Mouse (Mus musculus) midbrain, embryonic 16.5 days (tissue): ENCODE data around the gene Tekt1. TPM values are rescaled to one million over a fixed set of nuclear protein-coding genes. Genes with fewer than 3 reads are reported as not detected.
A peak's percentile ranks its signal among the peaks of the same experiment; 100 is the strongest.

ENCODE experiments used
- ATAC-seq: fragments of 200-750 bp; cut with Nextera tagmentation; 2 replicates; pipeline ENCODE4 v1.8.0; 2017; ENCODE audit warnings: moderate TSS enrichment
- H3K27ac ChIP-seq: fragments of 300-500 bp; sonication (generic); 2 replicates; pipeline ENCODE4 v1.5.1; 2014; ENCODE audit warnings: mild to moderate bottlenecking, low read length, mixed read lengths
- H3K27me3 ChIP-seq: fragments of 300-500 bp; sonication (generic); 2 replicates; pipeline ENCODE4 v1.6.1; 2014; ENCODE audit warnings: low read depth, low read length, mixed read lengths; ENCODE audit not compliant: control insufficient read depth, insufficient read depth
- H3K36me3 ChIP-seq: fragments of 300-500 bp; sonication (generic); 2 replicates; pipeline ENCODE4 v1.6.1; 2014; ENCODE audit warnings: mild to moderate bottlenecking, low read length, moderate library complexity, mixed read lengths; ENCODE audit not compliant: control insufficient read depth, insufficient read depth
- H3K4me1 ChIP-seq: fragments of 300-500 bp; sonication (generic); 2 replicates; pipeline ENCODE4 v1.6.1; 2014; ENCODE audit warnings: mild to moderate bottlenecking, low read length, mixed read lengths; ENCODE audit not compliant: control insufficient read depth, insufficient read depth
- H3K4me2 ChIP-seq: fragments of 300-500 bp; sonication (generic); 2 replicates; pipeline ENCODE4 v1.6.1; 2014; ENCODE audit warnings: mild to moderate bottlenecking, low read length, mixed read lengths
- H3K4me3 ChIP-seq: fragments of 300-500 bp; sonication (generic); 2 replicates; pipeline ENCODE4 v1.5.1; 2014; ENCODE audit warnings: low read depth, mild to moderate bottlenecking, low read length, moderate library complexity, mixed read lengths
- H3K9ac ChIP-seq: fragments of 300-500 bp; sonication (generic); 2 replicates; pipeline ENCODE4 v1.6.1; 2014; ENCODE audit warnings: low read depth, low read length, mixed read lengths
- H3K9me3 ChIP-seq: fragments of 300-500 bp; sonication (generic); replicated peaks from 2 replicates; pipeline ENCODE4 v1.6.1; 2014; ENCODE audit warnings: mild to moderate bottlenecking, low read length, mixed read lengths; ENCODE audit not compliant: control insufficient read depth, poor library complexity, severe bottlenecking
- WGBS: fragments of 180-500 bp; shearing (Covaris S2); extraction: QIAGEN DNeasy Blood & Tissue Kit; methylation state at CpG from one replicate; pipeline ENCODE4 v1.1.7; 2014; 5-methylcytosine and 5-hydroxymethylcytosine counted together
- polyA plus RNA-seq: library from polyadenylated mRNA; unstranded; fragments of >200 nt; fragmentation: Nextera tagmentation; extraction: Ambion mirVana; gene quantifications from 2 replicates; pipeline ENCODE4 v1.2.1, GENCODE M21; 2015

Gene Tekt1
- polyA plus RNA-seq, 1 experiment from 2014 or later = 11.1 TPM

DNA sequence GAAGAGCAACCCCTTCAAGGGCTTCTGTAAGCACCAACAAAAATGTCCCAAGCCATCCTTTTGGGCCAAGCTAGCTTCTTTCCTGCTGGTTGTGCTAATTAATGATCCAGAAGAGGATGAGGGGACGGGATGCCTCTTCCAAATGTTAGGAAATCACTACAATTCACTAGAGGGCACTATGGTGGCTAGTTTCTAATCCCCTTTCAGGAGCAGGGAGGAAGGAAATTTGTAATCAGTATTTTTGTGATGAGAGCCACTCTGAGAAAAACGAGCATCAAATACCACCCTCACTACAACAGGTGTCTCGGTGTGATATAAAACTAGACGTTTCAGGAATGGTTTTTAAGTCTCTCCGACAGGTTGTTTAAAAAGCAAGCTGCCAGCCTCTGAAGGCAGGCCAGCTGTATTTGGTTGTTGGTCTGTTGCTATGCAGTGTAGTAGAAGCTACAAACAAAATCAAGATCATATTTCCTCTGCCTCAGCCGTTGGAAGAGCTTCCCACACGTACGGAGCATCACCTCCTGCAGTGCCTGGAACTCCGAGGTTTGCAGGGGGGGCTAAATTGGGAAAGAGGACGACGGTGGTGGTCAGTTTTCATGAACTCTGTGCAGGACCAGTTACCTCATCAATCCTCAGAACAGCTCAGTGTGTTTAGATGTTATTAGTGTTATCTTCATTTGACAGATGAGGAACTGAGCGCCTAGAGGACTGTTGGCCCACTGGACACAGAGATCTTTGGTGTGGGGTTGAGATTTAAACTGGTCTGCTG is 7.8 kb upstream of the Tekt1 start:
- H3K4me2 ChIP-seq = no peak overlapping the region
- no peaks in the 10 kb centered on the region for H3K9me3 ChIP-seq
- H3K9ac ChIP-seq = no peak overlapping the region
- H3K27ac ChIP-seq = no peak overlapping the region
- H3K4me3 ChIP-seq = no peak overlapping the region
- no peaks in the 10 kb centered on the region for H3K4me1 ChIP-seq
- ATAC-seq = no peak
- WGBS = 33% methylated on average over 12 of the region's 12 CpGs
- H3K27me3 ChIP-seq = no peaks in the 10 kb centered on the region
- no peaks in the 10 kb centered on the region for H3K36me3 ChIP-seq

GRCm38 (mm10) chr11:72367934-72368674 is 5.9 kb upstream of the Tekt1 start:
- Histone ChIP-seq H3K9me3 (no peaks in the 10 kb centered on the region), H3K27ac (no peak overlapping the region), H3K9ac (no peak overlapping the region), H3K4me1 (no peaks in the 10 kb centered on the region), H3K4me2 (no peak overlapping the region), H3K36me3 (no peaks in the 10 kb centered on the region), H3K27me3 (no peaks in the 10 kb centered on the region), H3K4me3 (no peak overlapping the region)
- 50% methylated on average over 11 of the region's 11 CpGs for WGBS
- ATAC-seq = no peak

GRCm38 (mm10) chr11:72366126-72366525 is 3.9 kb upstream of the Tekt1 start:
- ATAC-seq = no peak
- no peak overlapping the region for H3K4me3 ChIP-seq
- H3K27me3 ChIP-seq = no peaks in the 10 kb centered on the region
- 91% methylated on average over 9 of the region's 9 CpGs for WGBS
- H3K36me3 ChIP-seq = no peaks in the 10 kb centered on the region
- no peak overlapping the region for H3K4me2 ChIP-seq
- H3K27ac ChIP-seq = no peak overlapping the region
- H3K4me1 ChIP-seq = peaks cover 7% of the 10 kb centered on the region
- H3K9me3 ChIP-seq = no peaks in the 10 kb centered on the region
- H3K9ac ChIP-seq = no peak overlapping the region

DNA sequence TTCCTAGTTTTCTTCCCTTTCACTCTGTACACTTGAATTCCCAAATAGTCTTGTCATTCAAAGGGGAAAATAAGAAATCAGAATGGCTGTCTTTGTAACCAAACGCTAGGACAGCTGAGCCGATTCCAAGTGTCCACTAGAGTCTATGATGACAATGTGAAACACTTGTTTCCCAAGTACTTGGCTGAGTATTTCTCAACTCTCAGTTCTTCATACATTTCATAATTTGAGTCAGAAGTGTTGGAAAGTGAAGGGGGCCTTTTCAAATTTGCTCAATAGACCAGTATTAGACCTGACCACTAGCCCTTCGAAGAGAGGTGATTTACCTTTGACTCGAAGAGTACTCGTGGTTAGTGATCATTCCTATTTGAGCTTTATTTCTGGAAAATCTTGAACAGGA is 2.3 kb upstream of the Tekt1 start:
- Histone ChIP-seq H3K4me1 (peaks cover 8% of the 10 kb centered on the region), H3K27ac (no peak overlapping the region), H3K27me3 (no peaks in the 10 kb centered on the region), H3K4me3 (no peak overlapping the region), H3K9ac (no peak overlapping the region), H3K36me3 (no peaks in the 10 kb centered on the region), H3K4me2 (no peak overlapping the region), H3K9me3 (no peaks in the 10 kb centered on the region)
- ATAC-seq = no peak
- 97% methylated on average over 5 of the region's 5 CpGs for WGBS

DNA sequence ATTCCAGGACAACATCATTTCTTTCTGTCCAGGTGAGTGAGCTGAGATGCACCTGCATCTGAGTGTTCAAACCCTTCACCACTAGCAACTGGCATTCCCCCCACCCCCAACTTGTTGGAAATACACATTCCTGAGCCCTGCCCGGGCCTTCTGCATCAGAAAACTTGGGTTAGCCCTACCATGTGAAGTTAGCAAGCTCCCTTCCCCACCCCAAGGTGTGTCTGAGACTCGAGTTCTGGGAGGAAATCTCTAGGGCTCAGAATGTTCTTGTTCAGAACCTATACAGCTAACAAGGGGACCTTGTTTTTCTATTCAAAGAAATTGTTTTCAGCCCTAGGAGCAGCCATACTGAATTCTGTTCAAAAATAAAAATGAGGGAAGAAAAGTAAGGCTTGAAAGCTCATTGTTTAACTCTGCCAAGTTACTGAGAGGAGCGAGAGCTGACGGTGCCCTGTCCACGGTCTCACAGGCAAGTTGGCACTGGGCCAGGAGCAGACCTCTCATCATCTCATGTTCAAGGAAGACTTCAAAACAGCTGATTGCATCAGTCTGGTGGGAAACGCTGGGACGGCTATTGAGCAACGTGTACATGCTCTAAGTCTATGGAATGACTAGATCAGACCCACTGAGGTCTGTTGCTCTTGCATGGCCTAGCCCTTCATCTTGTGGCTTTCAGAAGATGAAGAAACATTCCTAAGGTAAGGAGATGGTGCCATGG is 1.4 kb upstream of the Tekt1 start:
- Histone ChIP-seq H3K4me1 (peaks cover 8% of the 10 kb centered on the region), H3K27ac (no peak overlapping the region), H3K27me3 (no peaks in the 10 kb centered on the region), H3K36me3 (no peaks in the 10 kb centered on the region), H3K4me3 (no peak overlapping the region), H3K9ac (no peak overlapping the region), H3K9me3 (no peaks in the 10 kb centered on the region), H3K4me2 (no peak overlapping the region)
- WGBS = 78% methylated on average over 8 of the region's 8 CpGs
- ATAC-seq = no peak

DNA sequence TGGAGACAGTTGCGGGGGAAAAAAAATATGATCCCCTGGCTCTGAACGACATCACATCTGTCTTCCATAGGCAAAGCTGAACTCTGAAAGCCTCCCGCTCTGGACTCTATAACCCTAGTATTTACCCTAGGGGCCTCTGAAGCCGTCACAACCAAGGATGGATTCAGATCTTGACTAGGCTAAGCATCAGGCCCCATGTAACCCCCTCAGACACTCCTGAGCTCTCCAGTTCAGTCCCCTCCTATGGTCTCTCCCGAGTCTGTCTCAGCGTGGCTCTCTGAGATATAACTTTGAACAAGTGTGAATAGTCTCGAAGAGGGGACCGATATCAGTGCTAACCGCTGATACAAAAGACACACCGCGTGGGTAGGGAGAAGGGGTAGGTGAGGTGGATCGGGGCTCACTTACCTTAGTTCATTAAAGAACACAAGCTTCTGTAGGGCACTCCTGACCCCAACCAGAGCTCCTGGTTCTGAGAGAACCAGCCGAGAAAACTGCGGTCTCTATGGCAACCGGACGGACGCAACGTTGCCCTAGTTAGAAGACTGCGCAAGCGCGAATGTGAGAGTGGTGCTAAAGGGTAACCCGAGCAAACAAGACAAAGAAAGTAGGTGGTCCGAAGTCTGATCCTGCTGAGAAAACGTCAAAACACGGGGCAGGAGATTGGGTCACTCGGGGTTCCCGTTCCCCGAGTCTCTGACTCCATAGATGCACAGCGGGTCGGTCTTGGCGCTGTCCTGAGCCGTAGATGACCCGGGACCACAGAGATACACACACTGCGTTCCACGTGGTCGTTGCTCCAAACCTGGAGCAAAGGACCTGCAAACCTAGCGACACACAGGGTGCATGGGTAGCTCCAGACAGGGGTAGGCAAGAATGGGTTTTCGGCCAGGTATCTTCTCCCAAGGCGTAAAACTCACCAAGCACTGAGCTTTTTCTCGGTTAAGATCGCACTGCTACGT is 576 bp downstream of the Tekt1 start:
- ATAC-seq = peak; percentile 96
- Histone ChIP-seq H3K36me3 (no peaks in the 10 kb centered on the region), H3K4me3 (peak overlapping the region; percentile 43), H3K27ac (peak overlapping the region; percentile 58), H3K4me2 (peak overlapping the region; percentile 76), H3K9me3 (no peaks in the 10 kb centered on the region), H3K9ac (peak overlapping the region; percentile 59), H3K27me3 (no peaks in the 10 kb centered on the region), H3K4me1 (peaks cover 8% of the 10 kb centered on the region)
- WGBS = 6% methylated on average over 42 of the region's 42 CpGs

DNA sequence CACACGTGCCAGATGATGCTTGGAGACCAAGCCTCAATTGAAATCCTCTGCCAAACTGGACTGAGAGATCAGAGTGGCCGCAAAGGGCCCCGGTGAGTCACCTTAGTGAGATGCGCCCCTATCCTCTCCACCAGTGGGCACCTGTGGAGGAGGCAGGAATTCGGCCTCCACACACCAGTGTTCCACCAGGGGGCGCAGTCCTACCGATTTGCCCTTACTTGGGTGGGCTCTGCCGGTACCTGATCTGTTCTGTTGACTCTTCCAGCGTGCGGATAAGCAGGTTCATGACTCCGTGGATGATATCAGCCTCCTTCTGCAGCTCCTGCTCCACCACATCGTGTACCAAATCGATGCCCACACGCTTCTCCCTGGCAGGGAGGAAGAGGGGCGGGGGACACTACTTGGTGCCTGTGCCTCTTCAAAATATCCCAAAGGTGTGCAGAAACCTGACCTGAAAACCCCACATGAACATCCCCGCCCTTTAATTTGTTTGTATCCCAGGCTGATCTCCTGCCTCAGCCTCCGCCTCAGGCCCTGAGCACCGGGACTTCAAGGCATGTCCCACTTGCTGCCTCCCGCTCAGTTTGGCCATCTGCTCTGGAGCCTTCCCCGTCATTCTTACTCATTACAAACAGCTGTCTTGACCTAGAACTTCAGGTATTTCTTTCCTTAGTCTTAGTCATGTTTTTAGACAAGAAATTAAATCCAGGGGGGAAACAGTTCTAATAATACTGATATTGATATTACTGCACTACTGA is 7.1 kb downstream of the Tekt1 start:
- Histone ChIP-seq H3K4me1 (no peaks in the 10 kb centered on the region), H3K9me3 (no peaks in the 10 kb centered on the region), H3K4me2 (peak overlapping the region; percentile 7; the same call in 1 of the 2 replicates), H3K9ac (no peak overlapping the region), H3K4me3 (no peak overlapping the region), H3K36me3 (no peaks in the 10 kb centered on the region), H3K27me3 (no peaks in the 10 kb centered on the region), H3K27ac (no peak overlapping the region)
- 28% methylated on average over 20 of the region's 20 CpGs for WGBS
- no peak for ATAC-seq

DNA sequence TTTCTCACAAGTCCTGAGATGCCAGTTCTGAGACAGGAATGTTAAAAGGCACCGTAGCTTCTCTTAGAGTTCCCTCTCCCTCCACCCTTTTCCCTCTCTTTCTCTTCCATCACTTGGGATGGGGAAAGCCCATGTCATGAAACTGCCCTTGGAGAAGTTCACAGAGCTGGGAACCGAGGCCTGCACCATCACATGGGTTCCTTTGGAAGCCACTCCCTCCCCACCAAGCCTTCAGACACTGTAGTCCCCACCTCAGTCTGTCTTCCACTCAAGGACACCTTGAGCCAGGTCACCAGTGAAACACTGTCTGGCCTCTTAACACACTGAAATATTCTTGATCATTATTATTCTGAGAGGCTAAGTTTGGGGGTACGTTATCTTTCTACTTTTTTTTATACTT is 9.1 kb downstream of the Tekt1 start:
- 80% methylated on average over 3 of the region's 3 CpGs for WGBS
- no peaks in the 10 kb centered on the region for H3K4me1 ChIP-seq
- no peak overlapping the region for H3K27ac ChIP-seq
- H3K4me2 ChIP-seq = no peak overlapping the region
- H3K9ac ChIP-seq = no peak overlapping the region
- H3K9me3 ChIP-seq = no peaks in the 10 kb centered on the region
- H3K36me3 ChIP-seq = no peaks in the 10 kb centered on the region
- no peaks in the 10 kb centered on the region for H3K27me3 ChIP-seq
- ATAC-seq = no peak
- no peak overlapping the region for H3K4me3 ChIP-seq
